Mouse (Mus musculus) midbrain, postnatal 0 days (tissue): ENCODE data around the gene Inppl1. TPM values are rescaled to one million over a fixed set of nuclear protein-coding genes. Genes with fewer than 3 reads are reported as not detected.

ENCODE experiments used
- ATAC-seq: fragments of 200-750 bp; cut with Nextera tagmentation; 2 replicates; pipeline ENCODE4 v1.8.0; 2017; ENCODE audit warnings: moderate number of reproducible peaks, mild to moderate bottlenecking, moderate TSS enrichment, moderate library complexity; ENCODE audit not compliant: low FRiP score
- DNase-seq: peaks from one replicate; pipeline ENCODE4 v3.0.0-alpha.2; 2015; ENCODE audit warnings: low spot score
- H3K27ac ChIP-seq: fragments of 300-500 bp; sonication (generic); 2 replicates; pipeline ENCODE4 v1.5.1; 2014; ENCODE audit warnings: low read depth, mild to moderate bottlenecking, low read length, mixed read lengths
- H3K27me3 ChIP-seq: fragments of 300-500 bp; sonication (generic); 2 replicates; pipeline ENCODE4 v1.6.1; 2014; ENCODE audit warnings: low read length, control low read depth, mixed read lengths; ENCODE audit not compliant: insufficient read depth
- H3K36me3 ChIP-seq: fragments of 300-500 bp; sonication (generic); 2 replicates; pipeline ENCODE4 v1.6.1; 2014; ENCODE audit warnings: low read length, control low read depth, mixed read lengths; ENCODE audit not compliant: insufficient read depth
- H3K4me1 ChIP-seq: fragments of 300-500 bp; sonication (generic); 2 replicates; pipeline ENCODE4 v1.6.1; 2014; ENCODE audit warnings: mild to moderate bottlenecking, control low read depth, antibody characterized with exemption, low read length, mixed read lengths; ENCODE audit not compliant: insufficient read depth
- H3K4me2 ChIP-seq: fragments of 300-500 bp; sonication (generic); 2 replicates; pipeline ENCODE4 v1.6.1; 2014; ENCODE audit warnings: low read depth, mild to moderate bottlenecking, low read length, mixed read lengths; ENCODE audit not compliant: poor library complexity, severe bottlenecking
- H3K4me3 ChIP-seq: fragments of 300-500 bp; sonication (generic); 2 replicates; pipeline ENCODE4 v1.5.1; 2014; ENCODE audit warnings: low read depth, mild to moderate bottlenecking, low read length, moderate library complexity
- H3K9ac ChIP-seq: fragments of 300-500 bp; sonication (generic); replicated peaks from 2 replicates; pipeline ENCODE4 v1.6.1; 2014; ENCODE audit warnings: mild to moderate bottlenecking, low read length, moderate library complexity, mixed read lengths; ENCODE audit not compliant: poor library complexity, severe bottlenecking
- H3K9me3 ChIP-seq: fragments of 300-500 bp; sonication (generic); 2 replicates; pipeline ENCODE4 v1.6.1; 2016; ENCODE audit warnings: low read length, control low read depth
- CTCF ChIP-seq: IDR thresholded peaks from 2 replicates; pipeline ENCODE4 v1.5.1; 2016; ENCODE audit warnings: antibody characterized with exemption, mild to moderate bottlenecking
- WGBS: fragments of 180-500 bp; shearing (Covaris S2); extraction: QIAGEN DNeasy Blood & Tissue Kit; methylation state at CpG from one replicate; pipeline ENCODE4 v1.1.7; 2014; 5-methylcytosine and 5-hydroxymethylcytosine counted together
- polyA plus RNA-seq: library from polyadenylated mRNA; unstranded; fragments of >200 nt; fragmentation: Nextera tagmentation; extraction: Ambion mirVana; gene quantifications from 2 replicates; pipeline ENCODE4 v1.2.1, GENCODE M21; 2015
- total RNA-seq: library from RNA; depleted of rRNA; stranded (reverse); fragments of >200 nt; gene quantifications from 2 replicates; pipeline ENCODE4 v1.2.3, GENCODE M21; 2014

Gene Inppl1
- total and polyA plus RNA-seq, 2 experiments from 2014 or later = 8.0 to 21.2 TPM

DNA sequence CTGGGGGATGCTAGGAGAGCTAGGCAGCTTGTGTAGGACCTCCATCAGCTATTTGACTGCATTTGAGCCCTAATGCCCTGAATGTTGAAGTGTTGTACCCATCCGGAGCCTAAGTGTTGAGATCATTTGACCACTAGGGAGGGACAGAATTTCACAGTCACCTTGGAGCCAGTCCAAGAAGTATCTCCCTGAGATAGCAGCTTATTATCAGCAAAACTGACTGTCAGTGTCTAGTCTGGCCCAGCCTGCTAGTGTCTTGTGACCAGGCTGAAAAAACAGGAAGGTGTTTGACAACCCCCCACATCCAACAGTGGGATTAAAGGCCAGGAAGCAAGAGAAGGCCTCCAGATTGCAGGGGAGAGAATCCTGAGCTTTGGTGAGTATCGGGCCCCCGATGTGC lies 33.3 kb upstream of the Inppl1 start:
- 75% methylated on average over 3 of the region's 3 CpGs for WGBS
- no peak overlapping the region for H3K4me3 ChIP-seq
- ATAC-seq (no peak), DNase-seq (no peak)
- no peaks in the 10 kb centered on the region for H3K36me3 ChIP-seq
- H3K9me3 ChIP-seq = no peaks in the 10 kb centered on the region
- no peak for TF ChIP-seq CTCF
- no peaks in the 10 kb centered on the region for H3K4me1 ChIP-seq
- H3K27ac ChIP-seq = no peak overlapping the region
- no peaks in the 10 kb centered on the region for H3K27me3 ChIP-seq
- no peak overlapping the region for H3K9ac ChIP-seq
- H3K4me2 ChIP-seq = no peak overlapping the region

DNA sequence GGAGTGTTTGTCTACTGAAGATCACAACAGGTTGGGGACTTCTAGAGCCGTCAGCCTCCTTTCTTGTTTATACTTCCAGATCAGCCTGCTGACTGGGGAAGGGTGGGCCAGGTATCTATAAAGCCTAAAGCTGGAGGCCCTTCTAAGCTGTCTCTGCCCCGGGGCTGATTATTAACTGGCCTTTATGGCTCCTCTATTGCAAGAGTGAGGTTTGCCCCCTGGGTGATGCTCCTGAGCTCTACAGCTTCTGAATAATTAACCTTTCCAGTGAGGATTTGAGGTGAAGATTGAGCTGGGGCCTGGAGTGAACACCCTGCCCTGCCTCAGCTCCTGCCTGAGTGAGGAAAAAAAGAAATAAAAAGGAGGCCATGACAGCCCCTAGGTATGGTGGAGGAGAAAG lies 32.6 kb upstream of the Inppl1 start, which contains the start of gene Folr1:
Gene Folr1 (minus strand): TSS at position 160 of the 400 bp plus-strand sequence.
- H3K9ac ChIP-seq = no peak within 1 kb of the TSS
- 85% methylated on average over 2 of the region's 2 CpGs for WGBS
- H3K27me3 ChIP-seq = no peaks in the 10 kb centered on the region
- no peak for DNase-seq
- H3K4me1 ChIP-seq = no peaks in the 10 kb centered on the region
- H3K4me2 ChIP-seq = no peak within 1 kb of the TSS
- TF ChIP-seq CTCF = no peak
- ATAC-seq = no peak
- no peaks in the 10 kb centered on the region for H3K36me3 ChIP-seq
- no peaks in the 10 kb centered on the region for H3K9me3 ChIP-seq
- no peak within 1 kb of the TSS for H3K4me3 ChIP-seq
- H3K27ac ChIP-seq = no peak within 1 kb of the TSS

DNA sequence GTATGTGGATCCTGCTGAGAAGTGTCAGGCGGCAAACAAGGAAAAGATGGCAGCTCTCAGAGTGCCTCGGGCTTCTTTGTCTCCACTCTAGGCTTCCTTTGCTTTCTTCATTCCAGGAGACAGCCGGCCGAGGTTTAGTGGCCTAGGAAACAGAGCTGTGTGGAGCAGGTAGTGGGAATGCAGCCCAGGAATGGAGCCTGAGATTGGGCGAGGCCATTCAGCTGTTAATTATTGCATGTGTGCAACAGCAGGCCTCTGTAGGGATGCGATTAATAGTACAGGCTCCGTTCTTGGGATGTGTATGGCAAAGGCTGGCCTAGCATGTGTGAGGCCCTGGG lies 31.1 kb upstream of the Inppl1 start:
- no peaks in the 10 kb centered on the region for H3K4me1 ChIP-seq
- H3K36me3 ChIP-seq = no peaks in the 10 kb centered on the region
- WGBS = 25% methylated on average over 7 of the region's 7 CpGs
- no peak overlapping the region for H3K9ac ChIP-seq
- ATAC-seq (no peak), DNase-seq (peak; percentile 33)
- no peak overlapping the region for H3K4me2 ChIP-seq
- no peak overlapping the region for H3K27ac ChIP-seq
- H3K4me3 ChIP-seq = no peak overlapping the region
- H3K9me3 ChIP-seq = no peaks in the 10 kb centered on the region
- no peak for TF ChIP-seq CTCF
- no peaks in the 10 kb centered on the region for H3K27me3 ChIP-seq

DNA sequence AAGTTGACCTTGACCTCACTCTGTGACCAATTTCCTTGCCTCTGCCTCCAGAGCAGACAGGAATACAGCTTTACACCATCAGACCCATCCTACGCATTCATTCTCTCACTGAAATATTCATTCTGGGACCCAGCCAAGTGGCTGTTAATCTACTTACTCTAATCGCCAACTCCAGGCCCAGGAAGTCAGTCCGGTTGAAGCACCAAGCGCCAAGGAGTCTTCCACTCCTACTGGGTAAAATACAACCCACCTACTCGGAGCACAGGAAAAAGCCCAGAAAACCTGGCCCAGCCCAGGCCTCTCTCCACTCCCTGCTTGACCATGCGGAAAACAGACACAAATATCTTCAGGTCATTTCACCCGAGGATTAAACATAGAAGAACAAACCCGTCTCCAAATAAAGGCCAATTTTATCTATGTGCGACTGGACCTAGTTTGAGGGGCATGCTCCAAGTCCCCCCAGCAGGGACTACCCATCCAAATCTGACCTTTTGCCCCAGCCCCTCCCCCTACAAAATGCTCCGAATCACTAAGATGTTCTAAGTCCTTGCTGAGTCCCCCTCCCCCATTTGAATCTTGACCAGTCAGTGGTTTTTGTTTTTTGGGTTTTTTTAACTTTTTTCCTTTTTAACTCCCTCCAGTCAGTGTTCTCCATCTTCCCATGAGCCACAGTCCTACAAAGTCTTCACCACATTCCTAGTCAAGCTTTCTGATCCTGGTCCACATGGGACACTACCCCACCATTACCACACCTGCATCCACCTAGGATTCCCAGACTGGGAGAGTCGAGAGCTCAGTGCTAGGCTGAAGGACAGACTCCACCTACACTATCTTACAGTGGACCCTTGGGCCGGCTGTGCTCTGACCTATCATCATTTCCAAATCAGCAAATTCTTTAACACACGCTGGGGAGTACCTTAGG lies 30.5 kb upstream of the Inppl1 start:
- no peaks in the 10 kb centered on the region for H3K36me3 ChIP-seq
- ATAC-seq = no peak
- TF ChIP-seq CTCF = no peak
- no peak overlapping the region for H3K27ac ChIP-seq
- WGBS = 31% methylated on average over 13 of the region's 13 CpGs
- H3K27me3 ChIP-seq = no peaks in the 10 kb centered on the region
- H3K4me2 ChIP-seq = no peak overlapping the region
- H3K4me3 ChIP-seq = no peak overlapping the region
- no peaks in the 10 kb centered on the region for H3K9me3 ChIP-seq
- no peaks in the 10 kb centered on the region for H3K4me1 ChIP-seq
- DNase-seq = peak; percentile 10
- H3K9ac ChIP-seq = no peak overlapping the region

DNA sequence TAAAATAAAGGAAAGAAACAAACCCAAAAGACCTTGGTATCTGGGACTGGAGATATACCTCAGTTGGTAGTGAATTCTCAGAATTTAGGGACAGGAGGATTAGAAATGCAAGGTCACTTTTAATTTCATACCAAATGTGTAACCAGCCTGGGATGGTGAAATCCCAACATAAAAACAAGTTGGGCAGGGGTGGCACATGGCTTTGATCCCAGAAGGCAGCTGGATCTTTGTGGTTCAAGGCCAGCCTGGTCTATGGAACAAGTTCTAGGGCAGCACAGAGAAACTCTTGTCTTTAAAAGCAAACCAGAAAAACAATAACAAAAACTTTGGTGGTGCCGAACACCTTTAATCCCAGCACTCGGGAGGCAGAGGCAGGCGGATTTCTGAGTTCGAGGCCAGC lies 29.5 kb upstream of the Inppl1 start:
- 97% methylated on average over 4 of the region's 4 CpGs for WGBS
- Histone ChIP-seq H3K9me3 (no peaks in the 10 kb centered on the region), H3K4me2 (no peak overlapping the region), H3K27me3 (no peaks in the 10 kb centered on the region), H3K4me1 (no peaks in the 10 kb centered on the region), H3K4me3 (no peak overlapping the region), H3K9ac (no peak overlapping the region), H3K36me3 (no peaks in the 10 kb centered on the region), H3K27ac (no peak overlapping the region)
- no peak for TF ChIP-seq CTCF
- ATAC-seq = no peak
- DNase-seq = no peak

DNA sequence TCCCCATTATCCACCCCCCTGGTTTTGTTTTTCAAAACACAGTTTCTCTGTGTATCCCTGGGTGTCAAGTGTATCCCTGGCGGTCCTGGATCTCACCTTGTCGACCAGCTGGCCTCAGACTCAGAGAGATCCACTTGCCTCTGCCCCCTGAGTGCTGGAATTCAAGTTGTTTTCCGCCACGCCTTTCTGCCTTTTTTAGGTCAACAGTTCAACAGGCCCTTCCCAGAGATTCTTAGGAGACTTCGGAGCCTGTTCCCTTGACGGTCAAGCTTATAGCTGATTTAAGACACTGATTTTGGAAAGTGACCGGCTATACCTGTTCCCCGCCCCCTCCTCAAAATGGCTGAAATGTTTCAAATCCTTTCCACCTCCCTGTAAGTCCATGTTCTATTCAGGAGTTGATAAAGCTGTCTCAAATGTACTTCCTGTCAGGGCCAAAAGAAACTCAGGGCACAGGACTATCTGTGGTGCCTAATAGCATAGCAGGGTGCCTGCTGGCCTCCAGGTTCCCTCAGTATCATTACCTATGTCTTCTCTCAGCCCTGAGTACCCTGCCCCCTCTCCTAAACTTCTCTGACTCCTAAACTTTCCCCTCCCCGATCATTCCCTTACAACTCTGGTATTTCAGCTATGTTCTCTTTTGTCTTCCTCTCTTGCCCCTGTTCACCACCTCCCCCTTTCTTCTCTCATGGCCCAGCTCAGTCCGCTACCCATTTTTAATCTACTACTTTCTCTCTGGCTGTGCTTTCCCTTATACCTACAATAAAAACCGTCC lies 28.6 kb upstream of the Inppl1 start:
- Histone ChIP-seq H3K27me3 (no peaks in the 10 kb centered on the region), H3K9me3 (no peaks in the 10 kb centered on the region), H3K4me1 (no peaks in the 10 kb centered on the region), H3K4me2 (no peak overlapping the region), H3K27ac (no peak overlapping the region), H3K4me3 (no peak overlapping the region), H3K36me3 (no peaks in the 10 kb centered on the region), H3K9ac (no peak overlapping the region)
- ATAC-seq (no peak), DNase-seq (no peak)
- WGBS = 80% methylated on average over 11 of the region's 11 CpGs
- no peak for TF ChIP-seq CTCF
